Mouse (Mus musculus) forebrain, embryonic 11.5 days (tissue): ENCODE measurements around the gene Mrpl22. TPM values are rescaled to one million over a fixed set of nuclear protein-coding genes. Genes with fewer than 3 reads are reported as not detected.
"Not testable (repeated sequence)": the region's sequence is repeated elsewhere in the genome, so short reads cannot be mapped to it uniquely, and the experiment has no call there.

ENCODE experiments used
- ATAC-seq: fragments of 200-750 bp; cut with Nextera tagmentation; replicated peaks from 2 replicates; pipeline ENCODE4 v1.8.0; 2017; ENCODE audit warnings: moderate TSS enrichment; ENCODE audit not compliant: low FRiP score
- DNase-seq: peaks from one replicate; pipeline ENCODE4 v3.0.0-alpha.2; 2017; ENCODE audit warnings: low spot score
- H3K27ac ChIP-seq: fragments of 300-500 bp; sonication (generic); 2 replicates; pipeline ENCODE4 v1.5.1; 2014; ENCODE audit warnings: low read depth, low read length
- H3K27me3 ChIP-seq: fragments of 300-500 bp; sonication (generic); 2 replicates; pipeline ENCODE4 v1.6.1; 2014; ENCODE audit warnings: mild to moderate bottlenecking, low read length, mixed read lengths; ENCODE audit not compliant: control insufficient read depth, insufficient read depth
- H3K36me3 ChIP-seq: fragments of 300-500 bp; sonication (generic); 2 replicates; pipeline ENCODE4 v1.6.1; 2014; ENCODE audit warnings: mild to moderate bottlenecking, low read length, moderate library complexity, mixed read lengths; ENCODE audit not compliant: control insufficient read depth, insufficient read depth
- H3K4me1 ChIP-seq: fragments of 300-500 bp; sonication (generic); replicated peaks from 2 replicates; pipeline ENCODE4 v1.6.1; 2014; ENCODE audit warnings: low read length, mixed read lengths; ENCODE audit not compliant: control insufficient read depth, insufficient read depth
- H3K4me2 ChIP-seq: fragments of 300-500 bp; sonication (generic); 2 replicates; pipeline ENCODE4 v1.6.1; 2014; ENCODE audit warnings: low read depth, mild to moderate bottlenecking, low read length, moderate library complexity, mixed read lengths; ENCODE audit not compliant: severe bottlenecking
- H3K4me3 ChIP-seq: fragments of 300-500 bp; sonication (generic); 2 replicates; pipeline ENCODE4 v1.5.1; 2014; ENCODE audit warnings: low read depth, low read length
- H3K9ac ChIP-seq: fragments of 300-500 bp; sonication (generic); 2 replicates; pipeline ENCODE4 v1.6.1; 2014; ENCODE audit warnings: low read length
- H3K9me3 ChIP-seq: fragments of 300-500 bp; sonication (generic); 2 replicates; pipeline ENCODE4 v1.6.1; 2016; ENCODE audit warnings: low read length, mixed read lengths; ENCODE audit not compliant: control insufficient read depth
- WGBS: fragments of 180-500 bp; shearing (Covaris S2); extraction: QIAGEN DNeasy Blood & Tissue Kit; methylation state at CpG from one replicate; pipeline ENCODE4 v1.1.7; 2014; 5-methylcytosine and 5-hydroxymethylcytosine counted together
- polyA plus RNA-seq: library from polyadenylated mRNA; unstranded; fragments of >200 nt; fragmentation: Nextera tagmentation; extraction: Ambion mirVana; gene quantifications from 2 replicates; pipeline ENCODE4 v1.2.1, GENCODE M21; 2014

The Mrpl22 gene
- polyA plus RNA-seq, 1 experiment from 2014 or later, result 119 TPM

GRCm38 (mm10) chr11:58226425-58226824, 55.0 kb downstream of the Mrpl22 start:
- no peaks in the 10 kb centered on the region for H3K36me3 ChIP-seq
- H3K9ac ChIP-seq, result no peak overlapping the region
- H3K27ac ChIP-seq, result no peak overlapping the region
- DNase-seq, result no peak
- no peaks in the 10 kb centered on the region for H3K27me3 ChIP-seq
- no peak overlapping the region for H3K4me2 ChIP-seq
- no peaks in the 10 kb centered on the region for H3K9me3 ChIP-seq
- ATAC-seq, result no peak
- no peak overlapping the region for H3K4me3 ChIP-seq
- H3K4me1 ChIP-seq, result no peaks in the 10 kb centered on the region

- H3K9ac ChIP-seq, ATAC-seq, H3K4me1 ChIP-seq, H3K4me2 ChIP-seq, H3K36me3 ChIP-seq, H3K27ac ChIP-seq, H3K9me3 ChIP-seq, DNase-seq, H3K4me3 ChIP-seq, H3K27me3 ChIP-seq: not testable (repeated sequence)
- 92% methylated on average over 1 of the region's 2 CpGs for WGBS
Observed at GRCm38 (mm10) chr11:58228021-58228420, 56.6 kb downstream of the Mrpl22 start.

Other genes with a start within 250 kb of the Mrpl22 start
- gene Larp1, start 162.6 kb upstream of the Mrpl22 start, polyA plus RNA-seq, result 20.5 and 22.3 TPM in 2 replicates
- not detected in 2 replicates for gene Gm12248, start 78.5 kb upstream of the Mrpl22 start, polyA plus RNA-seq
- 95.8 and 103 TPM in 2 replicates for gene Cnot8, start 67.5 kb upstream of the Mrpl22 start, polyA plus RNA-seq
- 27.4 and 27.7 TPM in 2 replicates for gene Gemin5, start 3.1 kb upstream of the Mrpl22 start, polyA plus RNA-seq
- gene Igtp, start 27.9 kb downstream of the Mrpl22 start, polyA plus RNA-seq, result 2.0 and 2.3 TPM in 2 replicates
- 0.28 and 0.47 TPM in 2 replicates for gene Irgm2, start 28.0 kb downstream of the Mrpl22 start, polyA plus RNA-seq
- gene 4930438A08Rik, start 103.1 kb downstream of the Mrpl22 start, polyA plus RNA-seq, result 0.08 TPM in 1 of 2 replicates, not detected in the other
- gene Zfp692, start 135.4 kb downstream of the Mrpl22 start, polyA plus RNA-seq, result 17.4 and 20.0 TPM in 2 replicates
- 30.6 and 33.2 TPM in 2 replicates for gene Zfp672, start 158.7 kb downstream of the Mrpl22 start, polyA plus RNA-seq
- gene Sh3bp5l, start 159.1 kb downstream of the Mrpl22 start, polyA plus RNA-seq, result 36.7 and 41.0 TPM in 2 replicates
- not detected in 2 replicates for gene Lypd8, start 207.4 kb downstream of the Mrpl22 start, polyA plus RNA-seq
- not detected in 2 replicates for gene 1810065E05Rik, start 249.4 kb downstream of the Mrpl22 start, polyA plus RNA-seq